Mouse (Mus musculus): Measurements from ENCODE around the gene Nacc2. TPM values are rescaled to one million over a fixed set of nuclear protein-coding genes. Genes with fewer than 3 reads are reported as not detected.

Gene Nacc2
- polyA plus RNA-seq, 1 experiment from 2014 or later: 6.6 TPM

Other genes starting within 250 kb of the Nacc2 start
- 12.6 and 24.8 TPM in 2 replicates for gene Camsap1, start 139.9 kb downstream of the Nacc2 start, polyA plus RNA-seq (2014; fragmentation: Nextera tagmentation; extraction: Ambion mirVana)
- 80.0 and 94.3 TPM in 2 replicates for gene Ubac1, start 101.5 kb downstream of the Nacc2 start, polyA plus RNA-seq (2014; fragmentation: Nextera tagmentation; extraction: Ambion mirVana)
- not detected in 2 replicates for gene Lhx3, start 85.1 kb upstream of the Nacc2 start, polyA plus RNA-seq (2014; fragmentation: Nextera tagmentation; extraction: Ambion mirVana)
- gene Qsox2, start 114.3 kb upstream of the Nacc2 start, polyA plus RNA-seq (2014; fragmentation: Nextera tagmentation; extraction: Ambion mirVana): 10.0 and 19.0 TPM in 2 replicates
- gene Ccdc187, start 171.3 kb upstream of the Nacc2 start, polyA plus RNA-seq (2014; fragmentation: Nextera tagmentation; extraction: Ambion mirVana): 0.04 TPM in 1 of 2 replicates, not detected in the other
- gene Gpsm1, start 192.3 kb upstream of the Nacc2 start, polyA plus RNA-seq (2014; fragmentation: Nextera tagmentation; extraction: Ambion mirVana): 25.7 and 27.1 TPM in 2 replicates
- 27.4 and 33.3 TPM in 2 replicates for gene Dnlz, start 228.9 kb upstream of the Nacc2 start, polyA plus RNA-seq (2014; fragmentation: Nextera tagmentation; extraction: Ambion mirVana)
- 0.24 and 0.53 TPM in 2 replicates for gene Card9, start 237.7 kb upstream of the Nacc2 start, polyA plus RNA-seq (2014; fragmentation: Nextera tagmentation; extraction: Ambion mirVana)